Mouse (Mus musculus): ENCODE results near the gene Tgm2. TPM values are rescaled to one million over a fixed set of nuclear protein-coding genes. Genes with fewer than 3 reads are reported as not detected.

Gene Tgm2
- total RNA-seq, 2 experiments from 2014 or later = 7.4 to 9.8 TPM

- intact Hi-C loops (cut with DNase I) = no loop called here
These were observed 2.0 kb downstream of the Tgm2 start for GRCm38 (mm10) chr2:158144263-158144662.

GRCm38 (mm10) chr2:158143816-158144215 is 2.4 kb downstream of the Tgm2 start:
- DNase-seq (ENCODE audit: low spot score in 2 of 2) = no peak
- intact Hi-C loops (cut with DNase I) = no loop called here

More at GRCm38 (mm10) chr2:158144263-158144662, 2.0 kb downstream of the Tgm2 start:
- DNase-seq (ENCODE audit: low spot score in 2 of 2) = no peak

GRCm38 (mm10) chr2:158142981-158143380 is 3.3 kb downstream of the Tgm2 start:
- intact Hi-C loops (cut with DNase I) = no loop called here
- DNase-seq (ENCODE audit: low spot score in 2 of 2) = no peak

- intact Hi-C loops (cut with DNase I) = no loop called here
- no peak for DNase-seq (ENCODE audit: low spot score in 2 of 2)
These were observed 4.4 kb downstream of the Tgm2 start for GRCm38 (mm10) chr2:158141690-158142440.

GRCm38 (mm10) chr2:158141271-158141670 is 5.0 kb downstream of the Tgm2 start:
- no peak for DNase-seq (ENCODE audit: low spot score in 2 of 2)
- intact Hi-C loops (cut with DNase I) = no loop called here

- no peak for DNase-seq (ENCODE audit: low spot score in 2 of 2)
- intact Hi-C loops (cut with DNase I) = no loop called here
These were observed 5.6 kb downstream of the Tgm2 start for GRCm38 (mm10) chr2:158140664-158141063.

GRCm38 (mm10) chr2:158139628-158140027 is 6.6 kb downstream of the Tgm2 start:
- DNase-seq (ENCODE audit: low spot score in 2 of 2) = peak; percentile 27 to 65
- intact Hi-C loops (cut with DNase I) = no loop called here

GRCm38 (mm10) chr2:158138778-158139177 is 7.5 kb downstream of the Tgm2 start:
- no peak for DNase-seq (ENCODE audit: low spot score in 2 of 2)
- intact Hi-C loops (cut with DNase I) = no loop called here

- intact Hi-C loops (cut with DNase I) = no loop called here
- DNase-seq (ENCODE audit: low spot score in 2 of 2) = no peak
These were observed 8.5 kb downstream of the Tgm2 start for GRCm38 (mm10) chr2:158137771-158138170.

GRCm38 (mm10) chr2:158136205-158136604 is 10.0 kb downstream of the Tgm2 start:
- DNase-seq (ENCODE audit: low spot score in 2 of 2) = no peak
- intact Hi-C loops (cut with DNase I) = no loop called here

GRCm38 (mm10) chr2:158133050-158133449 is 13.2 kb downstream of the Tgm2 start:
- no peak for DNase-seq (ENCODE audit: low spot score in 2 of 2)

GRCm38 (mm10) chr2:158132320-158132719 is 13.9 kb downstream of the Tgm2 start:
- intact Hi-C loops (cut with DNase I) = no loop called here

More at GRCm38 (mm10) chr2:158133050-158133449, 13.2 kb downstream of the Tgm2 start:
- intact Hi-C loops (cut with DNase I) = no loop called here

GRCm38 (mm10) chr2:158131197-158131835 is 14.9 kb downstream of the Tgm2 start:
- intact Hi-C loops (cut with DNase I) = no loop called here

More at GRCm38 (mm10) chr2:158132320-158132719, 13.9 kb downstream of the Tgm2 start:
- DNase-seq (ENCODE audit: low spot score in 2 of 2) = no peak

GRCm38 (mm10) chr2:158130391-158130986 is 15.7 kb downstream of the Tgm2 start:
- intact Hi-C loops (cut with DNase I) = no loop called here
- DNase-seq (ENCODE audit: low spot score in 2 of 2) = no peak

More at GRCm38 (mm10) chr2:158131197-158131835, 14.9 kb downstream of the Tgm2 start:
- DNase-seq (ENCODE audit: low spot score in 2 of 2) = no peak

- intact Hi-C loops (cut with DNase I) = no loop called here
- DNase-seq (ENCODE audit: low spot score in 2 of 2) = no peak
These were observed 16.8 kb downstream of the Tgm2 start for GRCm38 (mm10) chr2:158129291-158130002.

- DNase-seq (ENCODE audit: low spot score in 2 of 2) = no peak
- intact Hi-C loops (cut with DNase I) = no loop called here
These were observed 17.6 kb downstream of the Tgm2 start for GRCm38 (mm10) chr2:158128461-158129130.

- intact Hi-C loops (cut with DNase I) = no loop called here
- no peak for DNase-seq (ENCODE audit: low spot score in 2 of 2)
These were observed 18.4 kb downstream of the Tgm2 start for GRCm38 (mm10) chr2:158127872-158128271.

- DNase-seq (ENCODE audit: low spot score in 2 of 2) = no peak
- intact Hi-C loops (cut with DNase I) = no loop called here
These were observed 19.0 kb downstream of the Tgm2 start for GRCm38 (mm10) chr2:158127245-158127644.

GRCm38 (mm10) chr2:158122814-158123213 is 23.4 kb downstream of the Tgm2 start:
- DNase-seq (ENCODE audit: low spot score in 2 of 2) = no peak
- intact Hi-C loops (cut with DNase I) = no loop called here

Data from left cerebral cortex, postnatal 25 days (tissue).